Mouse (Mus musculus) gastrocnemius, postnatal 14 days (tissue): ENCODE results near the gene Rbbp4. TPM values are rescaled to one million over a fixed set of nuclear protein-coding genes. Genes with fewer than 3 reads are reported as not detected.
A peak's percentile ranks its signal among the peaks of the same experiment; 100 is the strongest.

Experiments used
- DNase-seq: peaks from one replicate; pipeline ENCODE4 v3.0.0; 2021; ENCODE audit warnings: mixed read lengths
- intact Hi-C: fragments of 180-260 bp; cut with DNase I; formaldehyde crosslinking; loops from one replicate; pipeline ENCODE4 v1.15.1; 2025; ENCODE audit warnings: low total_unique reads
- long read RNA-seq, 2 experiments: library from polyadenylated mRNA; stranded (forward); transcript quantifications; one replicate each; pipeline ENCODE4 v2.0.0; 2021
- total RNA-seq, 2 experiments: library from RNA; stranded (reverse); gene quantifications; 2 replicates each; pipeline ENCODE4 v1.2.3; 2021

Gene Rbbp4
- 10 to 100 TPM; 66.0 to 67.2 TPM for total RNA-seq
- long read RNA-seq, experiment 1, full-length matches to known transcripts: 1 of 15 reads
- long read RNA-seq, experiment 1, partial matches to known transcripts: 1 of 15 reads
- long read RNA-seq, experiment 1, other reads (novel, unspliced or antisense): 13 of 15 reads
- long read RNA-seq, experiment 2, full-length matches to known transcripts: 3 of 17 reads
- long read RNA-seq, experiment 2, partial matches to known transcripts: 4 of 17 reads
- long read RNA-seq, experiment 2, other reads (novel, unspliced or antisense): 10 of 17 reads

GRCm38 (mm10) chr4:129335216-129336074, at the start of gene Rbbp4, which contains the start of gene Zbtb8os:
Rbbp4 (minus strand) TSS chr4:129335370.
Zbtb8os (plus strand) TSS chr4:129335695.
- intact Hi-C loops: no loop called here
- peak; percentile 98 for DNase-seq

- DNase-seq: peak; percentile 28
- intact Hi-C loops: no loop called here
Measured at GRCm38 (mm10) chr4:129384440-129384839, 49.3 kb upstream of the Rbbp4 start.

GRCm38 (mm10) chr4:129383586-129383985, 48.4 kb upstream of the Rbbp4 start:
- intact Hi-C loops: no loop called here
- DNase-seq: no peak

GRCm38 (mm10) chr4:129382488-129382887, 47.3 kb upstream of the Rbbp4 start:
- intact Hi-C loops: no loop called here
- DNase-seq: no peak

- intact Hi-C loops: no loop called here
- no peak for DNase-seq
Measured at GRCm38 (mm10) chr4:129382029-129382428, 46.9 kb upstream of the Rbbp4 start.

GRCm38 (mm10) chr4:129381148-129381547, 46.0 kb upstream of the Rbbp4 start:
- intact Hi-C loops: no loop called here
- DNase-seq: no peak

- no peak for DNase-seq
- intact Hi-C loops: no loop called here
Measured at GRCm38 (mm10) chr4:129379805-129380204, 44.6 kb upstream of the Rbbp4 start.

- intact Hi-C loops: no loop called here
Measured at GRCm38 (mm10) chr4:129377601-129378390, 42.6 kb upstream of the Rbbp4 start, which contains the start of gene Zbtb8a. Zbtb8a (minus strand) TSS chr4:129378116.

GRCm38 (mm10) chr4:129376961-129377545, 41.9 kb upstream of the Rbbp4 start:
- DNase-seq: peak; percentile 45
- intact Hi-C loops: no loop called here

More at GRCm38 (mm10) chr4:129377601-129378390, 42.6 kb upstream of the Rbbp4 start, which contains the start of gene Zbtb8a:
- DNase-seq: peak; percentile 43

GRCm38 (mm10) chr4:129375821-129376220, 40.7 kb upstream of the Rbbp4 start:
- no peak for DNase-seq
- intact Hi-C loops: no loop called here

GRCm38 (mm10) chr4:129375000-129375399, 39.8 kb upstream of the Rbbp4 start:
- intact Hi-C loops: no loop called here
- DNase-seq: no peak

- intact Hi-C loops: no loop called here
- DNase-seq: no peak
Measured at GRCm38 (mm10) chr4:129374219-129374755, 39.1 kb upstream of the Rbbp4 start.

- DNase-seq: no peak
- intact Hi-C loops: no loop called here
Measured at GRCm38 (mm10) chr4:129373202-129373976, 38.2 kb upstream of the Rbbp4 start.

GRCm38 (mm10) chr4:129371391-129371790, 36.2 kb upstream of the Rbbp4 start:
- intact Hi-C loops: no loop called here
- no peak for DNase-seq

- DNase-seq: no peak
- intact Hi-C loops: no loop called here
Measured at GRCm38 (mm10) chr4:129365224-129365623, 30.1 kb upstream of the Rbbp4 start.

- intact Hi-C loops: no loop called here
Measured at GRCm38 (mm10) chr4:129364379-129364778, 29.2 kb upstream of the Rbbp4 start.

GRCm38 (mm10) chr4:129363463-129363862, 28.3 kb upstream of the Rbbp4 start:
- intact Hi-C loops: no loop called here
- no peak for DNase-seq

More at GRCm38 (mm10) chr4:129364379-129364778, 29.2 kb upstream of the Rbbp4 start:
- no peak for DNase-seq

GRCm38 (mm10) chr4:129362771-129363170, 27.6 kb upstream of the Rbbp4 start:
- DNase-seq: no peak
- intact Hi-C loops: no loop called here
